Mouse (Mus musculus): ENCODE measurements at regions not wholly inside any gene's neighbourhood (a gene's known extent, or its start where the extent isn't known, plus 50 kb on each side); places are given as distances from the start of the nearest gene placed in this dataset.

DNA sequence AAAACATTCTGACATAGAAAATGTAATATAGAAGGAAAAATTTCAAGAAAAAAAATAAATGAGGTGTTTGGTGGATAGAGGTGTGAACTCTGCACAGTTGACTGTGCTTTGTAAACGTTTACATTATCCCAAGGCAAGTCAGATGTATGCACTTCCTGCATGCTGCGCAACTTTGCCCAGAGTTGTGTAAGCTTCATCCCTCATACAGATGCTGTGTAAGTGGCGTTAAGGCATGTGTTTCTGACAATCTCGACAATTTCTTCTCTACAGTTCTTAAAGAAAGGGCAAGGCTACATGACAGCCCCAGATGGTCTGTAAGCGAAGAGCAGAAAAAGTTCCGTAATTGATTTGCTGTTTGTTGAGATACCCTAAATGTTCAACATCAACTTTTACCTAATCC lies 476.6 kb upstream of the Pitx2 start:
- no peak for DNase-seq

DNA sequence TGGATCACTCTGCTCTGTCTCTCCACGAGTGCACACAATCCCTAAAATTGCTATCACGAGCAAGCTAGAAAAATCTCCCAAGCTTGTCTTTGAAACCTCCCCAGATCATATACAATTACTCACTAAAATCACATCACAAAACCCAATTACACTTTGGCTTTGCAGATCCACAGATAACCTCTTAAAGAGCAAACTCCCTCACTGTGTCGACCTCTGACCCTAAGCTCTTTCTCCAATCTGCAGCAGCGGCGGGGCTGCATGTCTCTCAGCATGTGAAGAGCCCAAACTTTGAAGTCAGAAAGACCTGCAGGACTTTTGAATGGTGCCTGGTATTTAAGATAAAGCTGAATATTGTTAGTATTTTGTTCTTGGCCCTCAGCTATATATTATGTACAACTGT lies 479.4 kb upstream of the Pitx2 start:
- DNase-seq: no peak

DNA sequence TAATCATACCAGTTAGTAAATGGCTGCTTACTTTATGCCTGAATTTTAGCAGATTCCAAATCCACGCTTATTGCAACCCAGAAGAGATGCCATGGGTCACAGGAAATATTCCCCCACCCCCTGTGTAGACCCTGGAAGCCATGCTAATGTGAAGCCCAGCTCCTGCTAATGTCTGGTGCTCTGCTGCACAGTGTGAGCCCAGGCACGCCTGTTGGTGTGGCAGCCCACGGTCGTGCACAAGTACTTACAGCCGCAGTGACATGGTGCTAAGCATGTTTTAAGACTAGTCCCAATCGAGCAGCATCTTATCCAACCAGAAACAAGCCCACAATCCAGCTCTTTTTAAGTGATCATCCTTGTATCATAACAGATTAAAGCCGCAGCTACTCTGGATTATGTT lies 480.5 kb upstream of the Pitx2 start:
- no peak for DNase-seq

DNA sequence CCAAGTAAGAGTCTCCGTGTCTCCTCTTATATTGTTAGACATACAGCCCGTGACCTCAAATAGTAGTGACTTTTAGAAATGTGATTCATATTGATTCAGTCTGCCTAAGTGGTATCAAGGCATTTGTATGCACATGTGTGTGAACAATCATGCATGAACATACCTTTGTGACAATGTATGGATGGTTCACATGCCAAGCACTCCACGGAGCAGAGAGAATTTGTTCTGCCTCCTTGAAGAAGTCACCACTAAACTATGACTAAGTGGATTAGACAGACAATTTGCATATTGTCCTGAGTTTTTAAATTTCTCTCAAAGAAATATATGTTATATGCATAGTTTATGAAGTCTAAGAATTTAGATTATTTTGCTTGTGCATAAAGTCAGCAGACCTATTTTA lies 492.4 kb upstream of the Pitx2 start:
- no peak for DNase-seq

GRCm38 (mm10) chr3:128668468-128669127 lies 531.1 kb upstream of the Pitx2 start:
- DNase-seq: no peak

- DNase-seq: no peak
Measured at GRCm38 (mm10) chr3:128665184-128665583, 534.5 kb upstream of the Pitx2 start.

GRCm38 (mm10) chr3:128636960-128637755 lies 562.5 kb upstream of the Pitx2 start:
- DNase-seq: no peak

- no peak for DNase-seq
Measured at GRCm38 (mm10) chr3:128627696-128628095, 572.0 kb upstream of the Pitx2 start.

- no peak for DNase-seq
Measured at GRCm38 (mm10) chr3:128616675-128617074, 583.0 kb upstream of the Pitx2 start.

GRCm38 (mm10) chr3:128613657-128614056 lies 586.0 kb upstream of the Pitx2 start:
- DNase-seq: no peak

DNA sequence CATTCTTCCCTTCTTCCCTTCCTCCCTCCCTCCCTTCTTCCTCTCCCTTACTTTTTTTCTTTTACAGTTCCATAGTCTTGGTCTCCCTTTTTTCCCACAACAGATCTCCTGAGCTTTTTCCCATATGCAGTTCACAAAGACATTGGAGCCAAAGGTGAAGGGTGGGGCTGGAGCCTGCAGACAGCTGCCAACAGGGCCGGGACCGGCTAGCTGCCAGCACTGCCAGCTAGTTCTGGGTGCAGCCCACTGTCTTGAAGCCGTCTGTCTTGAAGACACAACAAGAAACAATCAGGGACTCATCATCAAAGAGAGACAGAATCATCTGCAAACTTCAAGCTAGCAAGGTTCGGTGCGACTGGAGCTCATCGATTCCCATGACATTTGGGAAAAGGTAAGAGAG lies 588.9 kb upstream of the Pitx2 start:
- DNase-seq: no peak

DNA sequence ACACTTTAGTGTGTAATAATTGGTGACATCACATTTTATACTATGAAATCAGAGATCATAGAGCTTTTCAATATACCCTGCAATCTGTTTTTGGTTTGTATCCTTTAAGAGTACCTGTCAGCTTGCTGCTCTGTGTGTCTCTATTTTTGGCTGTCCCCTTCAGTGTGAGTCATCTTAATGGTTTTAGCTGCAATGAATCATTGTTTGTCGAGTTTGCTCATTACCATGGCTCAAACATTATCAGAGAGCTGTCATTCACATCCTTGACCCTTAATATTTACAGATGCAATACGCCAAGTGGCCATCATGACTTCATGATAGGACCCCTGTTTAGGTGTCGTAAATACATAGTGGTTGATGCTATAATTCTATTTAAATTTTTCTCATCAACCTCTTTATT lies 591.0 kb upstream of the Pitx2 start:
- no peak for DNase-seq

DNA sequence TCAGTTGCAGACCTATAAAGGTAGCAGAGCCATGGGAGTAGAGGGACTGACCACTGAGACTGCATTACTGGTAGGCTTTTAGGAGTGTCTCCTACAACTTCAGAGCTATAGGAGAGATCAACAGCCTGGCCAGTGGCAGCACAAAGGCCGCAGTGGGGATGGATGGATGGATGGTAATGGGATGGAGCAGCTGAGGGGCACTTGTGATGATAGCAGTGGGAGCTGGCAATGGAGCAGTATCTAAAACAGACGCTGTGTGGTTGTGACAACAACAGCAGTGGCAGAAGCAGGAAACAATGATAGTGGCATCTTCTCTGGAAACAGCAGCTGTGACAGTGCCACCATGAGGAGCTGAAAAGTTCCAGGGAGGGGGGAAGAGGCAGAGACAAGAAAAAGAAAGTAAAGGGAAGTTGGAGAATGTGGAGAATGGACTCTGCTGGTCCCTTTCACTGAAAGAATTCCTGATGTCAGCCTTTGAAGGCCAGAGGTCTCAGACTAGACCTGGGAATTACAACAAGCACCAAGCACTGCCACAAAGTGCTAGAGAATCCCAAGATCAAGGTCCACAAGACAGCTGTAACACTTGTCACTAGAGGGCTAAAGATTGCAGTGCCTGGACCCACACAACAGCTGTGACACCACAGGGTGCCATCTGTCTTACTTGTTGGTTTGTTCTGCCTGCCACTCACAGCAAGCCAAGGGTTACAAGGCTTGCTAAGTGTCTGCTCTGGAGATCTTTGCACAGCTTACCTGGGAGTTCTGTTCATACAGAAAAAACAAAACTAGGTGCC lies 624.1 kb upstream of the Pitx2 start:
- no peak for DNase-seq

DNA sequence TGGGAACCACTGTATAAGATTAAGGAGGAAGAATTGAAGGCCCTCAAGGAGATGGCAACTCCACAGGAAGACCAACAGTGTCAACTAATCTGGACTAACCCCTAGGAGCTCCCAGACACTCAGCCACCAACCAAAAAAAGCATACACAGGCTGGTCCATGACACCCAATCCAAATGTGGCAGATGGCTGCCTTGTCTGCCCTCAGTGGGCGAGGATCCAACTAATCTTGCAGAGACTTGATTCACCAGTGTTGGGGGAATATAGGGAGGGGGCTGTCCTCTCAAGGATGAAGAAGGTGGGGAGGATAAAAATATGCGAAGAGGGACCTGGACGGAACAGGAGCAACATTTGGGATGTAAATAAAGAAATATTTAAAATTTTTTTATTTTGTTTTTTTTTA lies 629.1 kb upstream of the Pitx2 start:
- no peak for DNase-seq

GRCm38 (mm10) chr3:128565386-128565785 lies 634.3 kb upstream of the Pitx2 start:
- no peak for DNase-seq

DNA sequence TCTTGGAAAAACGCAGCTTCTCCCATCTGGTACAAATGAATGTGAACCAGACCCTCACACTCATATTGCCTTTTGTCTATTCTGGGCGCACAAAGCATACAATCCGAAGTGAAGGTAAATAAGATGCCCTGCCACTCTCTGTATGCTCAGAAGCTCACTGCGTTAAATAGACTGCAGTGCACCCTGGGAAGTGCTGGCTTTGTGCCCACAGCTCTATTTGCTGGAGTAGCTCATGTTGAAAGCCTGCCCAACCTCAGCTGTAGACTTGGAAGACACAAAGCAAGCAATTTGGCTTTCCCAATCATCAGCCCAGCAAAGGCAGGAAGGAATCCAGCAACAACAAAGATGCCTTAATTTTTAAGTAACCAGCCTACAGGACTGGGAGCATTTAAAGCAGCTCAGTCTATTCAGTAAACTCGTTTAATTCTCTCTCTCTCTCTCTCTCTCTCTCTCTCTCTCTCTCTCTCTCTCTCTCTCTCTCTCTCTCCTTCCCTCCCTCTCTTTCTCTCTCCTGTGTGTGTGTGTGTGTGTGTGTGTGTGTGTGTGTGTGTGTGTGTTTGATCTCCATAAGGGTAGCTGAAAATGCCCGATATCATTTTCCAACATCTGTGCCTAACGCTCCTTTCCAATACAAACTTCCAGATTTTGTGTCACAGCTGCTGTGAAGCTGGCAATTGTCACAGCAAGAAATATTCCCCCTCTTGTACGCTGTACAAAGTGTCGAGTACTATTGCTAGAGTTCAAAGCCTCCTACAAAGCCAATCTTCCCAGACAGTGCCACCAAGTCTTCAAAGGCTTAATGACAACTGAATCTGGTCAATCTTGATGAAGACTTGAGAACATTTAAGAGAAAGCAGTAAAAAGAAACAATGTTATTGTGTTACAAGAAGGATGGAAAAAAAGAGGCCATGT lies 650.5 kb upstream of the Fam241a start:
- peak in 1 of 2 experiments; percentile 2 for DNase-seq

- DNase-seq: no peak
Measured at GRCm38 (mm10) chr3:128525427-128525826, 629.3 kb upstream of the Fam241a start.

DNA sequence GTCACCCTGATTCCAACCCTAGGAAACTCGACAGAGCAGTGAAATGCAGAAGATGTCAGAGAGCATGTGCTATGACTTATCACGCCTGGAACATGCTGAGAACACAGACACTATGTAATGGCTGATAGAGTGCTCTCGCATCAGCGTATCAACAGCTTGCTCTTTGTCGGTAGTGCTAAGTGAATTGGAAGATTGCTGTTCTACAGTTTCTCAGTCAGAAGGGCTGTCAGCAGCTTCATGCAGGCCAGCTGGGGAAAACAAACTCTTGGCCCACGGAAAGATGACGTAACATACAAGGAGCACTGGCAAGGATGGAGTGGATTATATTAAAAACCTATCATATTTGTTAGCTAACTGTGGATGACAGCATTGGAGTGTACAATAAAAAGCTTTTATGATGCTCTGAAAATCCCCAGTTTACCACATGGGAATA lies 624.6 kb upstream of the Fam241a start:
- no peak for DNase-seq

- DNase-seq: no peak
Measured at GRCm38 (mm10) chr3:128519913-128520316, 623.8 kb upstream of the Fam241a start.

- DNase-seq: no peak
Measured at GRCm38 (mm10) chr3:128518806-128519205, 622.7 kb upstream of the Fam241a start.

GRCm38 (mm10) chr3:128471111-128471510 lies 575.0 kb upstream of the Fam241a start:
- DNase-seq: no peak

DNA sequence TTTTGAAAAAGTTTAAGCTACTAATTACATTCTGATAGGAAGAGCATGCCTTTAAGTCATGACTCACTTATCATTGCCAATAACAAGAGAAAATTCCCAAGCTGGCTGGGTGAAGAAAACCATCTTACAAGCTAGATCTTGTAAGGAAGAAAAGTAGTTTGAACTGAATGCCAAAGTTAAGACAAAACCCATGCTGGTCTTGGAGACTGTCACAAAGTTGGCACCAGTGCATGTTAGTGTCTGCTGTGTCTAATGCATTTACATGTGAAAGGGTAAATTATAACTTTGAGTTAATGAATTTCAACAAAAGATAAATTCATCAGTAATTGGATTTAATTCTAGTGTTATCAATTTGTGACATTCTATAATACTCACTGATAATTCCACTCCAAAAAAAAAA lies 533.6 kb upstream of the Fam241a start:
- DNase-seq: no peak

DNA sequence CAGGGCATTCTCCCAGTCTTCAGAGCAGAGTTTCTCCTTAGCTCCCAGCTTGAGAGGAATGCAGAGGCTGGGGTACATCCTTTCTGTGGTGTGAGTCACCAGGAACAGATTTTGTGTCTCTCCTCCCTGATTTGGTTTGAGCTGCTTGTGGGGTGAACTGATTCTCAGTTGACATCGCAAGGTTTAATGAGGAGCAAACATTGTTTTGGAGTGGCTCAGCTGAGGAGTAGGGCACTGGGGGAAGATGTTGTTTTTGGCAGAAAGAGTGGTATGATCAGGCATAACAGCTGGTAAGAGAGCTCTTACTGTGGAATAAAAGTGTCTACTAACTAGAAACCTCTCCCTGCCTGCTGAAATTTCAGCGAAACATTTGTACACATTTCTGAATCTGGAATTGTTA lies 519.4 kb upstream of the Fam241a start:
- no peak for DNase-seq

Measured in kidney, postnatal 25 days (tissue).